Mouse (Mus musculus): ENCODE measurements at regions not wholly inside any gene's neighbourhood (a gene's known extent, or its start where the extent isn't known, plus 50 kb on each side); places are given as distances from the start of the nearest gene placed in this dataset.

GRCm38 (mm10) chr7:67817556-67817955, 58.0 kb upstream of the Synm start:
- no peak for DNase-seq (ENCODE audit: low spot score in 2 of 2)

GRCm38 (mm10) chr7:67814861-67815260, 55.3 kb upstream of the Synm start:
- no peak for DNase-seq (ENCODE audit: low spot score in 2 of 2)

Data from urinary bladder, postnatal 36 days (tissue).